Mouse (Mus musculus) CH12.LX (cell line): ENCODE results near the gene Ralb.

ENCODE experiments used
- CHD1 ChIP-seq: IDR thresholded peaks from 2 replicates; pipeline ENCODE4 v1.6.1; 2012; ENCODE audit warnings: low read depth, low read length, improper control_type of control experiment, inconsistent platforms
- E2F4 ChIP-seq: IDR thresholded peaks from 2 replicates; pipeline ENCODE4 v1.6.1; 2011; ENCODE audit warnings: low read depth, low read length, improper control_type of control experiment; ENCODE audit not compliant: insufficient replicate concordance
- ELF1 ChIP-seq: IDR thresholded peaks from 2 replicates; pipeline ENCODE4 v1.6.1; 2014; ENCODE audit warnings: low read depth, mild to moderate bottlenecking, inconsistent platforms, low read length, improper control_type of control experiment
- EP300 ChIP-seq: IDR thresholded peaks from 2 replicates; pipeline ENCODE4 v1.6.1; 2011; ENCODE audit warnings: low read length, improper control_type of control experiment
- KAT2A ChIP-seq: IDR thresholded peaks from 2 replicates; pipeline ENCODE4 v1.6.1; 2012; ENCODE audit warnings: low read length, improper control_type of control experiment, inconsistent platforms; ENCODE audit not compliant: insufficient replicate concordance
- MAFK ChIP-seq: IDR thresholded peaks from 2 replicates; pipeline ENCODE4 v1.6.1; 2011; ENCODE audit warnings: low read length, improper control_type of control experiment; ENCODE audit not compliant: insufficient replicate concordance
- RAD21 ChIP-seq: IDR thresholded peaks from 2 replicates; pipeline ENCODE4 v1.6.1; 2011; ENCODE audit warnings: low read depth, mild to moderate bottlenecking, low read length, improper control_type of control experiment, moderate library complexity
- TCF12 ChIP-seq: IDR thresholded peaks from 2 replicates; pipeline ENCODE4 v1.6.1; 2014; ENCODE audit warnings: low read depth, mild to moderate bottlenecking, inconsistent platforms, low read length, improper control_type of control experiment
- UBTF ChIP-seq: IDR thresholded peaks from 2 replicates; pipeline ENCODE4 v1.6.1; 2012; ENCODE audit warnings: low read depth, mild to moderate bottlenecking, inconsistent platforms, low read length, improper control_type of control experiment, moderate library complexity
- USF1 ChIP-seq: IDR thresholded peaks from 2 replicates; pipeline ENCODE4 v1.6.1; 2014; ENCODE audit warnings: low read depth, mild to moderate bottlenecking, inconsistent platforms, low read length, improper control_type of control experiment
- ZC3H11A ChIP-seq: IDR thresholded peaks from 2 replicates; pipeline ENCODE4 v1.6.1; 2012; ENCODE audit warnings: low read depth, mild to moderate bottlenecking, inconsistent platforms, low read length, improper control_type of control experiment
- ZMIZ1 ChIP-seq: IDR thresholded peaks from 2 replicates; pipeline ENCODE4 v1.6.1; 2012; ENCODE audit warnings: low read depth, mild to moderate bottlenecking, inconsistent platforms, low read length, improper control_type of control experiment

- TF ChIP-seq USF1: no peak
- no peak for TF ChIP-seq UBTF
- TF ChIP-seq EP300: no peak
- no peak for TF ChIP-seq MAFK
- no peak for TF ChIP-seq RAD21
- TF ChIP-seq ELF1: no peak
- no peak for TF ChIP-seq KAT2A
- no peak for TF ChIP-seq ZC3H11A
- no peak for TF ChIP-seq E2F4
- no peak for TF ChIP-seq TCF12
- no peak for TF ChIP-seq ZMIZ1
- TF ChIP-seq CHD1: no peak
Measured at GRCm38 (mm10) chr1:119442901-119443300, 61.7 kb downstream of the Ralb start.
